Mouse (Mus musculus) testis, adult 2 months (tissue): ENCODE data around the gene Cdhr3. TPM values are rescaled to one million over a fixed set of nuclear protein-coding genes. Genes with fewer than 3 reads are reported as not detected.
A peak's percentile ranks its signal among the peaks of the same experiment; 100 is the strongest.

Experiments used
- H3K27ac ChIP-seq: fragments of 200-500 bp; 2 replicates; pipeline ENCODE4 v1.5.1; 2012; ENCODE audit warnings: low read depth, low read length; ENCODE audit not compliant: control insufficient read depth, insufficient read depth
- H3K27me3 ChIP-seq: fragments of 200-500 bp; 2 replicates; pipeline ENCODE4 v1.6.1; 2012; ENCODE audit warnings: mild to moderate bottlenecking, low read length, moderate library complexity; ENCODE audit not compliant: control insufficient read depth, insufficient read depth
- H3K36me3 ChIP-seq: fragments of 200-500 bp; 2 replicates; pipeline ENCODE4 v1.6.1; 2012; ENCODE audit warnings: mild to moderate bottlenecking, low read length; ENCODE audit not compliant: control insufficient read depth, insufficient read depth
- H3K4me1 ChIP-seq: fragments of 200-500 bp; 2 replicates; pipeline ENCODE4 v1.6.1; 2012; ENCODE audit warnings: low read length; ENCODE audit not compliant: control insufficient read depth, insufficient read depth
- H3K4me3 ChIP-seq: fragments of 200-500 bp; 2 replicates; pipeline ENCODE4 v1.5.1; 2012; ENCODE audit warnings: low read depth, mild to moderate bottlenecking, low read length, moderate library complexity, mixed read lengths; ENCODE audit not compliant: control insufficient read depth
- CTCF ChIP-seq: fragments of 200-500 bp; IDR thresholded peaks from 2 replicates; pipeline ENCODE4 v1.5.1; 2012; ENCODE audit warnings: low read depth, mild to moderate bottlenecking, inconsistent platforms, low read length, moderate library complexity; ENCODE audit not compliant: control insufficient read depth, insufficient read depth, insufficient replicate concordance
- POLR2A ChIP-seq: fragments of 200-500 bp; IDR thresholded peaks from 2 replicates; pipeline ENCODE4 v1.6.1; 2012; ENCODE audit warnings: low read depth, mild to moderate bottlenecking, inconsistent platforms, low read length, moderate library complexity; ENCODE audit not compliant: control insufficient read depth
- polyA plus RNA-seq: library from polyadenylated mRNA; depleted of rRNA; stranded (reverse); fragments of >200 nt; gene quantifications from 2 replicates; pipeline ENCODE4 v1.2.3, GENCODE M21; 2012

Cdhr3 gene
- polyA plus RNA-seq, 1 experiment, result 0.02 TPM

DNA sequence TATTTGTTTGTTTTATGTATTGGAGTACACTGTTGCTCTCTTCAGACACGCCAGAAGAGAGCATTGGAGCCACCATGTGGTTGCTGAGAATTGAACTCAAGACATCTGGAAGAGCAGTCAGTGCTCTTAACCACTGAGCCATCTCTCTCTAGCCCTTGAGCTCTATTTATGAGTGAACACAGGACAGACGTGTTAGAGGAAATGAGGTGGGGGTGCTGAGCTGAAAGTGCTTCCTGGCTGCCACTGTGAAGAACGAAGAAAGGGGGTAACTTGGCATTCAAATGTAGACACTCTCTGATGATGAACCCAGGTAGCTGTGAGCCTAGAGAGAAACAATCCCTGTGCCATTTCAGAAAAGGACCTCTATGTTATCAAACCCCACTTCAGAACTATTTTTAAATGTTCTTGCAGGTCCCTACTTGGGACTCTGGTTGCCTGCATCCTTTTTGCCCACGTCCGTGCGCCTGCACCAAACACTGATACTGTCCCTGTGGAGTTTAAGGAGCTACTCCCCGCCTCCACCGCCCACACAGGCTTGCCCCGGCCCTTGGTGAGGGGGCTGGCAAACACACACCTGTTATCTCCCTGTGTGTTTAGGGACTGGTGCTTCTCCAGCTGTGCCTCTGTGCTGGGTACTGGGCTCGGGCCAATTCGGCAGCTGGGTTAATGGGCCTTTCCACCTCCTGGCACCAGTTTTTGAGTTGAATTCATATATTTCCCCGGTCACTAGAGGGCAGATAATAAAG is 58.2 kb downstream of the Cdhr3 start:
- TF ChIP-seq CTCF (no peak), POLR2A (no peak)
- Histone ChIP-seq H3K4me1 (peaks cover 3% of the 10 kb centered on the region; the same call in 1 of the 2 replicates), H3K27me3 (no peaks in the 10 kb centered on the region), H3K27ac (no peak overlapping the region), H3K36me3 (no peaks in the 10 kb centered on the region), H3K4me3 (no peak overlapping the region)

DNA sequence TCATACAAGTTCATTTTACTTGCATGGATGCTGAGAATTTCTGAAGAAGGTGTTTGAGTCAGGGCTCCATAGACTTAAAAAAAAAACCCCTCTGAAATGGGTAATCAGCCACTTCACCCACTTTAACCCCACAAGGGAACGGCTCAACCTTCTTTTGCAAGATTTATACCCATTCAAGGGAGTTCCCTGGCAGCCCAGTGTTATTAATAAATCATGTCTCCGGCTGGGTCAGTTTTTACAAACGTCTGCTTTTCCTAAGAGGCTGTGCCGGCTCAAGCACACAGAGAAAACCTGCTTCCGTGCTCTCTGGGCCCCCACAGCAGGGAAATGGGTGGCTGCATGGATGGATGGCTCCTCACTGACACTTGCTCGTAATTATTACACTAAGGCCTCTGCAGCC is 59.5 kb downstream of the Cdhr3 start:
- Histone ChIP-seq H3K36me3 (no peaks in the 10 kb centered on the region), H3K4me3 (no peak overlapping the region), H3K4me1 (peaks cover 3% of the 10 kb centered on the region; the same call in 1 of the 2 replicates), H3K27ac (no peak overlapping the region), H3K27me3 (no peaks in the 10 kb centered on the region)
- TF ChIP-seq CTCF (no peak), POLR2A (no peak)

DNA sequence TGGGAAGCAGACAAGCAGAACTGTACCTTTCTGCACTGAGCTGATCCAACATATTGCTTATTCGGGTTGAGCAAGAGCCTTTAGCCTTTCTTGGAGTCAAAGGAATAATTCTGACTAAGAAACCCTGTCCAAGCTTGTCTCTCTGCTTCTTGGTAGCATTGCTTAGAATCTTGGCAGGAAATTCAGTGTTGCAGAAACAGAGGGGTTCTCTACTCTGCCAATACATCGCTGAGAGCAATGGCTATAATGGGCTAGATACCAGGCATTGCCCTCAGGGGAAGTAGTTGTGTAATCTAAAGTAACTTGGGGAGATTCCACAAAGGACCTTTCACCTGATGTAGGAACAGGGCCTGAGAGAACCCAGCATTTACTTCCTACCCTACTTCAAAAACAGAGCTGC is 62.1 kb downstream of the Cdhr3 start:
- Histone ChIP-seq H3K27ac (no peak overlapping the region), H3K27me3 (no peaks in the 10 kb centered on the region), H3K4me3 (no peak overlapping the region), H3K4me1 (no peaks in the 10 kb centered on the region), H3K36me3 (no peaks in the 10 kb centered on the region)
- TF ChIP-seq CTCF (no peak), POLR2A (no peak)

DNA sequence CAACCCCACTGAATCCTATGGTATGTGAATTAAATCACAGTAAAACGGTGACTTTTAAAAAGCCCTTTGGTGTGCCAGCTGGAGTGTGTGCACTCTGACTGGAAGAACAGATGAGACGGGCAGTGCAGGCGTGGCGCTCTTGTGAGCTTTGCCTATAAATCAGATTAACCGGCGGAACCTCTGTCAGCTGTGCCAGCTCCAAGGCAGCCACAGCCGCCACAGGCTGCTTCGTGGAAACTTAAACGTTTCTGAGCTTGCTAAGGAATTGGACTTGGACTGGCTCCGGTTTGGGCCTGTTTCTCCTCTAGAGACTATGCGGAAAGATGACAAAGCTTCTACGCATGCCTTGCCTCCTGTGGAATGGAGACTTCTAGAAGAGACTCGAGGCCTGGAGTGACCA is 62.6 kb downstream of the Cdhr3 start:
- no peaks in the 10 kb centered on the region for H3K36me3 ChIP-seq
- H3K4me1 ChIP-seq, result no peaks in the 10 kb centered on the region
- no peak overlapping the region for H3K27ac ChIP-seq
- no peak overlapping the region for H3K4me3 ChIP-seq
- H3K27me3 ChIP-seq, result no peaks in the 10 kb centered on the region
- TF ChIP-seq POLR2A (no peak), CTCF (no peak)

DNA sequence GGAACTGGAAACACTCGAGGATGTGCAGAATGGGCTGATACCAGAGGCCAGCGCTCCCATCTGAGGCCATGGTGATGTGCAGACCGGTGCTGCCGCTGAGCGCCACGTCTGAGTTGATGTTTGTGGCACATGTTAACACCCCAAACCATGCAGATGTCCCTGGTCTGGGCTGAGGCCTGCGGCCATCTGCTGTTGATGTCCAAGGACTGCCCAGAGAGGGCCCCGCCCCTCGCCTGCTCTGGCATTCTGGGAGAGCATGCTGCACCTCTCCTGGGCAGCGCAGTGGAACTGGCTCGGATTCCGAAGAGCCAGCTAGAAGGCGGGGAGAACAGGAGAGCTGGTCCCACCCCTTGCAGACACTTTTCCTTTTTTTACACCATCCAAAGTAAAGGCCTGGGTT is 64.0 kb downstream of the Cdhr3 start:
- Histone ChIP-seq H3K27ac (no peak overlapping the region), H3K36me3 (no peaks in the 10 kb centered on the region), H3K4me1 (no peaks in the 10 kb centered on the region), H3K4me3 (no peak overlapping the region), H3K27me3 (no peaks in the 10 kb centered on the region)
- TF ChIP-seq CTCF (no peak), POLR2A (no peak)

DNA sequence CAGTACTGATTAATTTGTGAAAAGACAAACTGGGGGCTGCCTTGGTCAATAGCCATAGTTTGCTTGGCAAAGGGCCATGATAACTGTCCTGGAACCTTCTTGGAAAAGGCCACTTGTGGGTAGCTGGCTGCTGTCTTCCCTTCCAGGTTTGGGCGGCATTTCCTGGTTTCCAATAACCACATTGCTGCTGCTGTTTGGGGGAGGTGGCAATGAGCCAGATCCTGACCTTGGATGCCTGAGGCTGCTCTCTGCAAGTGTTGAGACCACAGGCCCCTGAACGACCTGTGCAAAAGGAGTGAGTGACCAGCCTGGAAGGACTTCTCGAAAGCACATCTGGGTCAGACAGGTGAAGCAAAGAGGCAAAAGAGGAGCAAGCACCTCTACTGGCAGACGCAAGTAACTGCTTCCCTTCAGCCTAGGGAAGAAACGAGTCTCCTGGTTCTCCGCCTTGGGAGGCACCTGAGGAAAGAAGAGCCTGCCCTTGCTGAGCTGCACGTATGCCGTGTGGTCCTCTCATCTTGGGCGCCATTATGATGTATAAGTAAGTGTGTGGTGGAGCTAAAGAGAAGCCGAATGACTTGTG is 64.5 kb downstream of the Cdhr3 start:
- Histone ChIP-seq H3K27me3 (no peaks in the 10 kb centered on the region), H3K4me1 (no peaks in the 10 kb centered on the region), H3K27ac (no peak overlapping the region), H3K4me3 (no peak overlapping the region), H3K36me3 (no peaks in the 10 kb centered on the region)
- TF ChIP-seq CTCF, result no peak
- no peak for TF ChIP-seq POLR2A

DNA sequence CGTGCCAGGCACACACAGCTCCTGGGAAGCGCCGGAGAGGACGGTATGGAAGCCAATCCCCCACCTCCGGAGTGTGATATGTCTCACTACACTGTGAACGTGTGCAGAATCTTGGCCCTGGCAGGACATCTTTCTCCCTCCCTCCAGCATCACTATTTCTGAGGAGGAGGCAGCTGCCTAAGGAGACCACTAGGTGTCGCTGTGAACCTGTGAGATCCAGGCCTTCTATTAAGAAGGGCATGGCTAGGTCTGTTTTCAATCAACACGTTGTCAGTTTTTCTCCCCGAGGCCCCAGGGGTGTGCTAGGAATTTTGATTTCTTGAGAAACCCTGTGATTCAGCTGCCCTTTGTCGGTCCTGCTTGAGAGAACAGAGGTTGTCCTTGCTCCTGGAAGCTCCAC is 65.6 kb downstream of the Cdhr3 start:
- no peak for TF ChIP-seq POLR2A
- TF ChIP-seq CTCF, result peak; percentile 83; the same call in 1 of the 2 replicates
- H3K4me3 ChIP-seq, result no peak overlapping the region
- no peaks in the 10 kb centered on the region for H3K4me1 ChIP-seq
- H3K27ac ChIP-seq, result no peak overlapping the region
- no peaks in the 10 kb centered on the region for H3K27me3 ChIP-seq
- no peaks in the 10 kb centered on the region for H3K36me3 ChIP-seq

DNA sequence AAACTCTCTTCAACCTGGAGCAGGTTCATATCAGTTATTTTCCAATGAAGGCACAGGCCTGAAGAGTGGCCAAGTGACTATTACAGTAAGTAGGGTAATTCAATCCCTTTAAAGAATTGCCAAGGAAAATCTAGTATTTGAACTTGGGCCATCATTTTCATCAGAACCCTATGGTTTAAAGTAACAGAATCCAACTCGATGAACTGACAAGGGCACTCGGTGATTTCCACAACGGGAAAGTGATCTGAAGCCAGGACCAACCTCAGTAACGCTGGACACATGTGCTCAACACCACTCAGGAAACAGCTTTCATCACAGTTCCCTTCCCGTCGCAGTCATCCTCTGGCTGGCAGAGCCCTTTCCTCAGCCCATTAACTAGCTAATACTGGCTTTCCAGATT is 68.2 kb downstream of the Cdhr3 start:
- Histone ChIP-seq H3K27me3 (no peaks in the 10 kb centered on the region), H3K4me1 (no peaks in the 10 kb centered on the region), H3K27ac (no peak overlapping the region), H3K4me3 (no peak overlapping the region), H3K36me3 (no peaks in the 10 kb centered on the region)
- TF ChIP-seq POLR2A, result no peak
